Mouse (Mus musculus): Measurements from ENCODE around the gene Pmpcb.
"Not testable (repeated sequence)": the region's sequence is repeated elsewhere in the genome, so short reads cannot be mapped to it uniquely, and the experiment has no call there.

The Pmpcb gene

GRCm38 (mm10) chr5:21736956-21737585, at the start of gene Pmpcb:
Gene Pmpcb, plus strand, starts transcription at chr5:21737141.
- peak; percentile 72 to 85 for DNase-seq

- DNase-seq, result no peak
Observed at GRCm38 (mm10) chr5:21692230-21692629, 44.7 kb upstream of the Pmpcb start.

- no peak for DNase-seq
Observed at GRCm38 (mm10) chr5:21693372-21693870, 43.5 kb upstream of the Pmpcb start.

GRCm38 (mm10) chr5:21694854-21695490, 42.0 kb upstream of the Pmpcb start:
- DNase-seq, result no peak

GRCm38 (mm10) chr5:21699555-21699954, 37.4 kb upstream of the Pmpcb start:
- DNase-seq, result not testable (repeated sequence)

- DNase-seq, result no peak
Observed at GRCm38 (mm10) chr5:21700272-21700821, 36.6 kb upstream of the Pmpcb start.

GRCm38 (mm10) chr5:21700934-21701333, 36.0 kb upstream of the Pmpcb start:
- DNase-seq, result no peak

- DNase-seq, result peak; percentile 99 to 100
Observed at GRCm38 (mm10) chr5:21701351-21702008, 35.5 kb upstream of the Pmpcb start, which contains the start of gene Napepld. Gene Napepld, minus strand, starts transcription at chr5:21701396.

- no peak for DNase-seq
Observed at GRCm38 (mm10) chr5:21702009-21702364, 35.0 kb upstream of the Pmpcb start.

- no peak for DNase-seq
Observed at GRCm38 (mm10) chr5:21702873-21703475, 34.0 kb upstream of the Pmpcb start.

- no peak for DNase-seq
Observed at GRCm38 (mm10) chr5:21703708-21704107, 33.2 kb upstream of the Pmpcb start.

GRCm38 (mm10) chr5:21706546-21706945, 30.4 kb upstream of the Pmpcb start:
- DNase-seq, result no peak

- DNase-seq, result not testable (repeated sequence)
Observed at GRCm38 (mm10) chr5:21708011-21708410, 28.9 kb upstream of the Pmpcb start.

- no peak for DNase-seq
Observed at GRCm38 (mm10) chr5:21712127-21712715, 24.7 kb upstream of the Pmpcb start.

- no peak for DNase-seq
Observed at GRCm38 (mm10) chr5:21714447-21714846, 22.5 kb upstream of the Pmpcb start.

GRCm38 (mm10) chr5:21717165-21717715, 19.7 kb upstream of the Pmpcb start:
- DNase-seq, result no peak

- DNase-seq, result no peak
Observed at GRCm38 (mm10) chr5:21718546-21718945, 18.4 kb upstream of the Pmpcb start.

- no peak for DNase-seq
Observed at GRCm38 (mm10) chr5:21719209-21719608, 17.7 kb upstream of the Pmpcb start.

GRCm38 (mm10) chr5:21724427-21724826, 12.5 kb upstream of the Pmpcb start:
- no peak for DNase-seq

- DNase-seq, result no peak
Observed at GRCm38 (mm10) chr5:21724872-21725271, 12.1 kb upstream of the Pmpcb start.

GRCm38 (mm10) chr5:21729107-21729506, 7.8 kb upstream of the Pmpcb start:
- no peak for DNase-seq

GRCm38 (mm10) chr5:21732177-21732911, 4.6 kb upstream of the Pmpcb start:
- no peak for DNase-seq
